Mouse (Mus musculus): ENCODE results near the gene Stmn1. TPM values are rescaled to one million over a fixed set of nuclear protein-coding genes. Genes with fewer than 3 reads are reported as not detected.

Stmn1 gene
- polyA plus RNA-seq, 1 experiment from 2014 or later = 1,192 TPM

DNA sequence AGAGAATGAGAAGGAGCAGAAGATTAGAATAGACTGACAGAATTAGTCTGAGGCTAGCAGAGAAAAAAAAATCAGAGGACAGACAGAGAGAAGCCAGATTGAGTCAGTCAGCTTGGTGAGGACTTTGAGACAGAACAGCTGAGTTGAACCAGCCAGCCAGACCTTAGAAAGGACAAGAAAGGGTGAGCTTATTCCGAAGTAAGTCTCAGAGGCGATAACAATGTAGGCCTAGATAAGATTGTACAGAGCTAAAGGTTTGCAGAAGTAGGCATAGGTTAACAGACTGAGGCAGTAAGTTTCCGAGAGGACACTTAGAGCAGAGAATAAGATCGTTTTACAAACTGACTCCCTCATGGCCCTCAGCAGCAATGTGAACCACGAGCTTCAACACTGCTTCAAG, 6.9 kb upstream of the Stmn1 start:
- ATAC-seq (ENCODE audit: insufficient read depth, low FRiP score, low read depth) = no peak
- whole genome bisulfite sequencing = 68% methylated on average over 5 of the region's 5 CpGs
- Histone ChIP-seq H3K4me3 (replicated peaks) (no peak overlapping the region), H3K4me2 (no peak overlapping the region), H3K27me3 (replicated peaks) (no peaks in the 10 kb centered on the region), H3K36me3 (no peaks in the 10 kb centered on the region), H3K9me3 (no peaks in the 10 kb centered on the region), H3K4me1 (0 out of 2 replicates have a peak, but pooled peaks cover 3% of the 10 kb centered on the region), H3K9ac (no peak overlapping the region), H3K27ac (no peak overlapping the region)

GRCm38 (mm10) chr4:134465789-134466188, 2.3 kb upstream of the Stmn1 start:
- H3K36me3 ChIP-seq = peaks cover under 1% of the 10 kb centered on the region
- H3K9ac ChIP-seq = no peak overlapping the region
- 52% methylated on average over 12 of the region's 12 CpGs for WGBS
- H3K27me3 ChIP-seq (replicated peaks) = no peaks in the 10 kb centered on the region
- no peak for ATAC-seq (ENCODE audit: insufficient read depth, low FRiP score, low read depth)
- no peaks in the 10 kb centered on the region for H3K9me3 ChIP-seq
- H3K27ac ChIP-seq = no peak overlapping the region
- H3K4me1 ChIP-seq = peaks cover 6% of the 10 kb centered on the region; the same call in 1 of the 2 replicates
- no peak overlapping the region for H3K4me2 ChIP-seq
- H3K4me3 ChIP-seq (replicated peaks) = no peak overlapping the region

GRCm38 (mm10) chr4:134466381-134467262, 1.5 kb upstream of the Stmn1 start:
- H3K9ac ChIP-seq = no peak overlapping the region
- WGBS = 63% methylated on average over 11 of the region's 11 CpGs
- 0 out of 2 replicates have a peak overlapping the region, but pooled peaks have one; percentile 11 for H3K27ac ChIP-seq
- no peaks in the 10 kb centered on the region for H3K9me3 ChIP-seq
- no peak for ATAC-seq (ENCODE audit: insufficient read depth, low FRiP score, low read depth)
- H3K27me3 ChIP-seq (replicated peaks) = no peaks in the 10 kb centered on the region
- H3K4me2 ChIP-seq = no peak overlapping the region
- H3K36me3 ChIP-seq = peaks cover 8% of the 10 kb centered on the region
- peaks cover 6% of the 10 kb centered on the region; the same call in 1 of the 2 replicates for H3K4me1 ChIP-seq
- H3K4me3 ChIP-seq (replicated peaks) = no peak overlapping the region

DNA sequence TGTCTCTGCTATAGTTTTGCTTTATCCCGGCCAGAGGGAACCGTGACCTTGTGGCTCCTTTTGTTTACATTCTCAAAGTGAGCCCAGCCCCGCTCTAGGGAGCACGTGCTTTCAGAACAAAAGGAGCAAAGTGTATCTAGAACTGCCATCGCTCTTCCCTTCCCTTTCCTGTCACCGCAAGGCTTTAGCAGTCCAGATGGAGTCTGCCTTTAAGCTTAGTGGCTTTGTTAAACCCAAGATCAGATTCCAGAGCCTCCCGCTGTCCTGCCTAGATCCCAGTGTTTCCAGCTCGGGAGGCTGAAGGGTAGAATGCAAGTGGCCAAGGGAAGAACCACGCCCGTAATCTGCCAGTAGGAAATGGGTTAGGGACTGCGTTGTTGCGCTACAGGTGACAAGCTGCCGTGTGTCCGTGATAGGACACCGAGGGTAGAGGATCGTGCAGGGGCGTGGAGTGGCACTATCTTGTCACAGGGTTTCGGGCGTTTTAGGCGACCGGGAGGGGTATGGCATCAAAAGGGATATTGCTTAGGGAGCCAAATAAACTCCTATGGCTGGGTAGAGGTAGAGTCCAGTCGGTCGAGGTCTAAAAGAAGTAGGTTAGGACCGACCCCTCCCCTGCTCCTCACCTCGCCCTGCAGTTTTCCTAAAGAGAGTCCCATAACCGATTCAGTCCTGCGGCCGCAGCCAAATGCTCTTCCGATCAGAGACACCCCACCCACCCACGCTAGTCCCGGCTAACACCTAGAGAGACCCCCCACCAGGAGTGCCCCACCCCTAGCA, 495 bp upstream of the Stmn1 start:
- no peaks in the 10 kb centered on the region for H3K27me3 ChIP-seq (replicated peaks)
- peaks cover 6% of the 10 kb centered on the region; the same call in 1 of the 2 replicates for H3K4me1 ChIP-seq
- peak overlapping the region; percentile 96 for H3K4me3 ChIP-seq (replicated peaks)
- H3K36me3 ChIP-seq = peaks cover 16% of the 10 kb centered on the region
- no peaks in the 10 kb centered on the region for H3K9me3 ChIP-seq
- H3K4me2 ChIP-seq = peak overlapping the region; percentile 98
- peak overlapping the region; percentile 48 for H3K9ac ChIP-seq
- 0% methylated on average over 31 of the region's 31 CpGs for WGBS
- peak overlapping the region; percentile 38; the same call in 1 of the 2 replicates for H3K27ac ChIP-seq
- ATAC-seq (ENCODE audit: insufficient read depth, low FRiP score, low read depth) = peak; percentile 2; the same call in 1 of the 2 replicates

- H3K4me2 ChIP-seq = peak overlapping the region; percentile 98
- no peaks in the 10 kb centered on the region for H3K27me3 ChIP-seq (replicated peaks)
- peak overlapping the region; percentile 87 for H3K9ac ChIP-seq
- peak overlapping the region; percentile 96 for H3K4me3 ChIP-seq (replicated peaks)
- peaks cover 16% of the 10 kb centered on the region for H3K36me3 ChIP-seq
- peak; percentile 87 for ATAC-seq (ENCODE audit: insufficient read depth, low FRiP score, low read depth)
- under 1% methylated on average over 66 of the region's 68 CpGs for WGBS
- H3K27ac ChIP-seq = peak overlapping the region; percentile 93
- H3K9me3 ChIP-seq = no peaks in the 10 kb centered on the region
- H3K4me1 ChIP-seq = peaks cover 6% of the 10 kb centered on the region; the same call in 1 of the 2 replicates
Measured at GRCm38 (mm10) chr4:134468578-134469266, 602 bp downstream of the Stmn1 start.

GRCm38 (mm10) chr4:134469341-134469796, 1.2 kb downstream of the Stmn1 start:
- Histone ChIP-seq H3K9me3 (no peaks in the 10 kb centered on the region), H3K36me3 (peaks cover 23% of the 10 kb centered on the region), H3K27me3 (replicated peaks) (no peaks in the 10 kb centered on the region), H3K4me2 (peak overlapping the region; percentile 98), H3K27ac (peak overlapping the region; percentile 93; the same call in 1 of the 2 replicates), H3K4me3 (replicated peaks) (peak overlapping the region; percentile 96), H3K4me1 (peaks cover 6% of the 10 kb centered on the region; the same call in 1 of the 2 replicates), H3K9ac (no peak overlapping the region)
- ATAC-seq (ENCODE audit: insufficient read depth, low FRiP score, low read depth) = no peak
- WGBS = 12% methylated on average over 6 of the region's 6 CpGs

GRCm38 (mm10) chr4:134469985-134470384, 1.9 kb downstream of the Stmn1 start:
- H3K36me3 ChIP-seq = peaks cover 28% of the 10 kb centered on the region
- H3K9ac ChIP-seq = no peak overlapping the region
- H3K9me3 ChIP-seq = no peaks in the 10 kb centered on the region
- H3K4me2 ChIP-seq = peak overlapping the region; percentile 98
- H3K4me1 ChIP-seq = peaks cover 6% of the 10 kb centered on the region; the same call in 1 of the 2 replicates
- H3K4me3 ChIP-seq (replicated peaks) = peak overlapping the region; percentile 96; the same call in 1 of the 2 replicates
- 47% methylated on average over 3 of the region's 3 CpGs for WGBS
- no peak for ATAC-seq (ENCODE audit: insufficient read depth, low FRiP score, low read depth)
- no peaks in the 10 kb centered on the region for H3K27me3 ChIP-seq (replicated peaks)
- H3K27ac ChIP-seq = no peak overlapping the region

- Histone ChIP-seq H3K4me1 (peaks cover 6% of the 10 kb centered on the region; the same call in 1 of the 2 replicates), H3K9me3 (no peaks in the 10 kb centered on the region), H3K4me3 (replicated peaks) (no peak overlapping the region), H3K27me3 (replicated peaks) (no peaks in the 10 kb centered on the region), H3K27ac (no peak overlapping the region), H3K36me3 (peaks cover 38% of the 10 kb centered on the region), H3K9ac (no peak overlapping the region), H3K4me2 (no peak overlapping the region)
- no peak for ATAC-seq (ENCODE audit: insufficient read depth, low FRiP score, low read depth)
Measured at GRCm38 (mm10) chr4:134471469-134471868, 3.3 kb downstream of the Stmn1 start.

DNA sequence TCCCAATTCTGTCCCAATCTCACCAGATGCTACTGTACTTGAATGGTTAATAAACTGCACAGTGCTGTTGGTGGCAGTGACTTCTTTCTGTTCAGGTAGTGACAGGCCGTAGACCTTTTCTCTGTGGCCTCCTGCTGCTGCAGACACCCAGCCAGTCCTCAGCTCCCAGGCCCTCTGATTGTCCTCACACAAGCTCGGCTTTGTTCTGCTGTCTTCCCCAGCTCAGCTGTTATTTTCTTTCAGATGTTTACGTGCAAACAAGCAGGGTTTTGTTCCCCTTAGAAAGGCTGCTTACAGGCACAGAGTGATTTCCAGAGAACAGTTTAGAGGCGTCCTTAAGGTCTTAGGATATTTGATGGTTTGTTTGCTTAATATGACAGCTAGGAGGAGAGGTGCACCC, 5.6 kb downstream of the Stmn1 start:
- no peak overlapping the region for H3K9ac ChIP-seq
- 75% methylated on average over 4 of the region's 4 CpGs for WGBS
- H3K9me3 ChIP-seq = no peaks in the 10 kb centered on the region
- H3K27ac ChIP-seq = no peak overlapping the region
- peaks cover 38% of the 10 kb centered on the region for H3K36me3 ChIP-seq
- no peak overlapping the region for H3K4me2 ChIP-seq
- H3K4me3 ChIP-seq (replicated peaks) = no peak overlapping the region
- H3K4me1 ChIP-seq = no peaks in the 10 kb centered on the region
- no peak for ATAC-seq (ENCODE audit: insufficient read depth, low FRiP score, low read depth)
- no peaks in the 10 kb centered on the region for H3K27me3 ChIP-seq (replicated peaks)

DNA sequence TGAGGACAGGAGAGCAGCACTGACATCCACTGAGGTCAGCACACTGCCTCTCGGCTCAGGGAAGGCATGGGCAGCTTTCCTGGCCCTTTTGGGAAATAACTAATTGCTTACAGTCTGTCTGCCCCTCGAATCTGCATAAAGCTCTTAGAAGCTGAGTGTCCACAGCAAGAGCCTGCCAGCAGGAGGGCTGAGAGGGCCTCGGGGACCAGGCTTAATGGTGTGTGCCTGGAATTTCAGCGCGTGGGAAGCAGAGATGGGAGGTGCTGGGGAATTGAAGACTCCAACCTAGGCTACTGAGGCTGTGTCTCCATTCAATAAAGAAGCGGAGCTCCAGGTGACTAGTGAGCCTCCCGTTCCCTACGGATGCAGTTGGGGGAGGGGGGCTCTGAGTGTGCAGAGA, 6.1 kb downstream of the Stmn1 start:
- Histone ChIP-seq H3K4me3 (replicated peaks) (no peak overlapping the region), H3K27me3 (replicated peaks) (no peaks in the 10 kb centered on the region), H3K27ac (no peak overlapping the region), H3K4me2 (no peak overlapping the region), H3K4me1 (no peaks in the 10 kb centered on the region), H3K36me3 (peaks cover 38% of the 10 kb centered on the region), H3K9me3 (no peaks in the 10 kb centered on the region), H3K9ac (no peak overlapping the region)
- no peak for ATAC-seq (ENCODE audit: insufficient read depth, low FRiP score, low read depth)
- WGBS = 77% methylated on average over 8 of the region's 8 CpGs

- no peaks in the 10 kb centered on the region for H3K9me3 ChIP-seq
- no peak overlapping the region for H3K9ac ChIP-seq
- no peak overlapping the region for H3K4me2 ChIP-seq
- H3K4me1 ChIP-seq = 0 out of 2 replicates have a peak, but pooled peaks cover 2% of the 10 kb centered on the region
- H3K27ac ChIP-seq = no peak overlapping the region
- peaks cover 28% of the 10 kb centered on the region for H3K36me3 ChIP-seq
- ATAC-seq (ENCODE audit: insufficient read depth, low FRiP score, low read depth) = no peak
- WGBS = 85% methylated on average over 8 of the region's 8 CpGs
- no peaks in the 10 kb centered on the region for H3K27me3 ChIP-seq (replicated peaks)
- no peak overlapping the region for H3K4me3 ChIP-seq (replicated peaks)
Measured at GRCm38 (mm10) chr4:134476899-134477298, 8.8 kb downstream of the Stmn1 start.
